Mouse (Mus musculus) midbrain, embryonic 14.5 days (tissue): Measurements from ENCODE around the gene Fam131c. TPM values are rescaled to one million over a fixed set of nuclear protein-coding genes. Genes with fewer than 3 reads are reported as not detected.

ENCODE experiments used
- ATAC-seq: fragments of 200-750 bp; cut with Nextera tagmentation; 2 replicates; pipeline ENCODE4 v1.8.0; 2017; ENCODE audit warnings: moderate number of reproducible peaks, moderate library complexity; ENCODE audit not compliant: low FRiP score, low TSS enrichment
- DNase-seq: peaks from one replicate; pipeline ENCODE4 v3.0.0-alpha.2; 2015
- H3K27ac ChIP-seq: fragments of 300-500 bp; sonication (generic); replicated peaks from 2 replicates; pipeline ENCODE4 v1.5.1; 2014; ENCODE audit warnings: mild to moderate bottlenecking, low read depth, low read length, moderate library complexity
- H3K27me3 ChIP-seq: fragments of 300-500 bp; sonication (generic); 2 replicates; pipeline ENCODE4 v1.6.1; 2014; ENCODE audit warnings: low read length, control low read depth, mixed read lengths; ENCODE audit not compliant: control insufficient read depth, insufficient read depth
- H3K36me3 ChIP-seq: fragments of 300-500 bp; sonication (generic); 2 replicates; pipeline ENCODE4 v1.6.1; 2014; ENCODE audit warnings: low read length, control low read depth; ENCODE audit not compliant: control insufficient read depth, insufficient read depth
- H3K4me1 ChIP-seq: fragments of 300-500 bp; sonication (generic); 2 replicates; pipeline ENCODE4 v1.6.1; 2014; ENCODE audit warnings: mild to moderate bottlenecking, antibody characterized with exemption, low read length, control low read depth; ENCODE audit not compliant: control insufficient read depth, insufficient read depth
- H3K4me2 ChIP-seq: fragments of 300-500 bp; sonication (generic); 2 replicates; pipeline ENCODE4 v1.6.1; 2014; ENCODE audit warnings: mild to moderate bottlenecking, low read length, moderate library complexity
- H3K4me3 ChIP-seq: fragments of 300-500 bp; sonication (generic); replicated peaks from 2 replicates; pipeline ENCODE4 v1.5.1; 2014; ENCODE audit warnings: low read depth, low read length
- H3K9ac ChIP-seq: fragments of 300-500 bp; sonication (generic); replicated peaks from 2 replicates; pipeline ENCODE4 v1.6.1; 2014; ENCODE audit warnings: mild to moderate bottlenecking, low read length, moderate library complexity
- H3K9me3 ChIP-seq: fragments of 300-500 bp; sonication (generic); 2 replicates; pipeline ENCODE4 v1.6.1; 2016; ENCODE audit warnings: low read length, control low read depth, mixed read lengths; ENCODE audit not compliant: control insufficient read depth
- WGBS: fragments of 180-500 bp; shearing (Covaris S2); extraction: QIAGEN DNeasy Blood & Tissue Kit; methylation state at CpG from one replicate; pipeline ENCODE4 v1.1.7; 2014; 5-methylcytosine and 5-hydroxymethylcytosine counted together
- polyA plus RNA-seq: library from polyadenylated mRNA; unstranded; fragments of >200 nt; fragmentation: Nextera tagmentation; extraction: Ambion mirVana; gene quantifications from 2 replicates; pipeline ENCODE4 v1.2.1, GENCODE M21; 2014

The Fam131c gene
- polyA plus RNA-seq, 1 experiment from 2014 or later, result 26.7 TPM

GRCm38 (mm10) chr4:141406516-141407299, 38.7 kb downstream of the Fam131c start:
- Histone ChIP-seq H3K4me1 (no peaks in the 10 kb centered on the region), H3K9me3 (no peaks in the 10 kb centered on the region), H3K4me3 (no peak overlapping the region), H3K27ac (no peak overlapping the region), H3K36me3 (no peaks in the 10 kb centered on the region), H3K4me2 (no peak overlapping the region), H3K9ac (no peak overlapping the region), H3K27me3 (no peaks in the 10 kb centered on the region)
- ATAC-seq, result no peak
- DNase-seq, result peak; percentile 47
- WGBS, result 53% methylated on average over 14 of the region's 14 CpGs

GRCm38 (mm10) chr4:141408577-141408976, 40.6 kb downstream of the Fam131c start:
- H3K4me1 ChIP-seq, result no peaks in the 10 kb centered on the region
- no peaks in the 10 kb centered on the region for H3K9me3 ChIP-seq
- H3K36me3 ChIP-seq, result no peaks in the 10 kb centered on the region
- no peak overlapping the region for H3K27ac ChIP-seq
- H3K9ac ChIP-seq, result no peak overlapping the region
- no peak overlapping the region for H3K4me2 ChIP-seq
- no peak overlapping the region for H3K4me3 ChIP-seq
- 93% methylated on average over 3 of the region's 3 CpGs for WGBS
- H3K27me3 ChIP-seq, result no peaks in the 10 kb centered on the region
- no peak for DNase-seq
- no peak for ATAC-seq

GRCm38 (mm10) chr4:141411430-141411992, 43.5 kb downstream of the Fam131c start:
- Histone ChIP-seq H3K9ac (no peak overlapping the region), H3K36me3 (no peaks in the 10 kb centered on the region), H3K27ac (no peak overlapping the region), H3K4me1 (no peaks in the 10 kb centered on the region), H3K9me3 (no peaks in the 10 kb centered on the region), H3K4me3 (no peak overlapping the region), H3K4me2 (no peak overlapping the region), H3K27me3 (no peaks in the 10 kb centered on the region)
- ATAC-seq, result no peak
- 16% methylated on average over 22 of the region's 22 CpGs for WGBS
- DNase-seq, result no peak

- no peak for DNase-seq
- H3K4me3 ChIP-seq, result no peak within 1 kb of the TSS
- H3K4me2 ChIP-seq, result no peak within 1 kb of the TSS
- H3K27ac ChIP-seq, result no peak within 1 kb of the TSS
- no peak for ATAC-seq
- H3K9me3 ChIP-seq, result no peaks in the 10 kb centered on the region
- H3K36me3 ChIP-seq, result no peaks in the 10 kb centered on the region
- H3K4me1 ChIP-seq, result no peaks in the 10 kb centered on the region
- H3K27me3 ChIP-seq, result no peaks in the 10 kb centered on the region
- 66% methylated on average over 7 of the region's 7 CpGs for WGBS
- H3K9ac ChIP-seq, result no peak within 1 kb of the TSS
Observed at GRCm38 (mm10) chr4:141415924-141416323, 47.9 kb downstream of the Fam131c start, which contains the start of gene Clcnkb. Gene Clcnkb (minus strand): TSS chr4:141416014.

GRCm38 (mm10) chr4:141419398-141420191, 51.6 kb downstream of the Fam131c start:
- no peak overlapping the region for H3K4me2 ChIP-seq
- WGBS, result 66% methylated on average over 27 of the region's 27 CpGs
- no peaks in the 10 kb centered on the region for H3K27me3 ChIP-seq
- ATAC-seq, result no peak
- DNase-seq, result no peak
- no peak overlapping the region for H3K4me3 ChIP-seq
- no peak overlapping the region for H3K27ac ChIP-seq
- H3K9me3 ChIP-seq, result no peaks in the 10 kb centered on the region
- H3K36me3 ChIP-seq, result no peaks in the 10 kb centered on the region
- H3K9ac ChIP-seq, result no peak overlapping the region
- H3K4me1 ChIP-seq, result no peaks in the 10 kb centered on the region

- Histone ChIP-seq H3K27ac (no peak within 1 kb of the TSS), H3K4me1 (no peaks in the 10 kb centered on the region), H3K9me3 (no peaks in the 10 kb centered on the region), H3K36me3 (no peaks in the 10 kb centered on the region), H3K9ac (no peak within 1 kb of the TSS), H3K4me3 (no peak within 1 kb of the TSS), H3K4me2 (no peak within 1 kb of the TSS), H3K27me3 (0 out of 2 replicates have a peak, but pooled peaks cover 4% of the 10 kb centered on the region)
- ATAC-seq, result no peak
- DNase-seq, result no peak
- 67% methylated on average over 9 of the region's 9 CpGs for WGBS
Observed at GRCm38 (mm10) chr4:141420192-141420829, 52.3 kb downstream of the Fam131c start, which contains the start of gene Hspb7. Gene Hspb7 (plus strand): TSS chr4:141420779.

- H3K27me3 ChIP-seq, result 0 out of 2 replicates have a peak, but pooled peaks cover 4% of the 10 kb centered on the region
- no peak overlapping the region for H3K9ac ChIP-seq
- WGBS, result 61% methylated on average over 9 of the region's 9 CpGs
- no peak overlapping the region for H3K27ac ChIP-seq
- H3K4me2 ChIP-seq, result no peak overlapping the region
- DNase-seq, result no peak
- no peaks in the 10 kb centered on the region for H3K36me3 ChIP-seq
- no peak overlapping the region for H3K4me3 ChIP-seq
- H3K9me3 ChIP-seq, result no peaks in the 10 kb centered on the region
- ATAC-seq, result no peak
- H3K4me1 ChIP-seq, result 0 out of 2 replicates have a peak, but pooled peaks cover 5% of the 10 kb centered on the region
Observed at GRCm38 (mm10) chr4:141420886-141421285, 52.9 kb downstream of the Fam131c start.

- no peak for ATAC-seq
- Histone ChIP-seq H3K27ac (no peak overlapping the region), H3K9ac (no peak overlapping the region), H3K27me3 (0 out of 2 replicates have a peak, but pooled peaks cover 4% of the 10 kb centered on the region), H3K36me3 (no peaks in the 10 kb centered on the region), H3K9me3 (no peaks in the 10 kb centered on the region), H3K4me2 (no peak overlapping the region), H3K4me1 (0 out of 2 replicates have a peak, but pooled peaks cover 6% of the 10 kb centered on the region), H3K4me3 (no peak overlapping the region)
- 65% methylated on average over 14 of the region's 14 CpGs for WGBS
- no peak for DNase-seq
Observed at GRCm38 (mm10) chr4:141421423-141421822, 53.4 kb downstream of the Fam131c start.
